Mouse (Mus musculus) cerebellum, postnatal 4 days (tissue): Measurements from ENCODE around the gene Mxi1.
A peak's percentile ranks its signal among the peaks of the same experiment; 100 is the strongest.

Source experiments
- DNase-seq, 2 experiments: peaks; one replicate each; pipeline ENCODE4 v3.0.0; 2022; ENCODE audit warnings: low spot score in 2 of 2, mixed read lengths in 1 of 2

The Mxi1 gene

GRCm38 (mm10) chr19:53322438-53323048 lies 12.2 kb downstream of the Mxi1 start:
- no peak for DNase-seq

- no peak for DNase-seq
Observed at GRCm38 (mm10) chr19:53324866-53325265, 14.5 kb downstream of the Mxi1 start.

GRCm38 (mm10) chr19:53325578-53326295 lies 15.4 kb downstream of the Mxi1 start:
- peak in 1 of 2 experiments; percentile 36 for DNase-seq

- no peak for DNase-seq
Observed at GRCm38 (mm10) chr19:53328116-53328515, 17.8 kb downstream of the Mxi1 start.

GRCm38 (mm10) chr19:53329221-53329991 lies 19.1 kb downstream of the Mxi1 start:
- peak; percentile 86 to 96 for DNase-seq

GRCm38 (mm10) chr19:53329992-53330381 lies 19.7 kb downstream of the Mxi1 start:
- peak; percentile 46 to 61 for DNase-seq

- DNase-seq, result no peak
Observed at GRCm38 (mm10) chr19:53331882-53332500, 21.7 kb downstream of the Mxi1 start.

- no peak for DNase-seq
Observed at GRCm38 (mm10) chr19:53333730-53334129, 23.4 kb downstream of the Mxi1 start.

- no peak for DNase-seq
Observed at GRCm38 (mm10) chr19:53335241-53335640, 24.9 kb downstream of the Mxi1 start.

- no peak for DNase-seq
Observed at GRCm38 (mm10) chr19:53340423-53340822, 30.1 kb downstream of the Mxi1 start.

- no peak for DNase-seq
Observed at GRCm38 (mm10) chr19:53343174-53343881, 33.0 kb downstream of the Mxi1 start.

GRCm38 (mm10) chr19:53344062-53344461 lies 33.7 kb downstream of the Mxi1 start:
- no peak for DNase-seq

- DNase-seq, result no peak
Observed at GRCm38 (mm10) chr19:53345766-53346165, 35.4 kb downstream of the Mxi1 start.

- no peak for DNase-seq
Observed at GRCm38 (mm10) chr19:53353864-53354263, 43.5 kb downstream of the Mxi1 start.

- DNase-seq, result no peak
Observed at GRCm38 (mm10) chr19:53354271-53355000, 44.1 kb downstream of the Mxi1 start.

- DNase-seq, result no peak
Observed at GRCm38 (mm10) chr19:53355065-53355464, 44.7 kb downstream of the Mxi1 start.

GRCm38 (mm10) chr19:53359160-53360033 lies 49.1 kb downstream of the Mxi1 start:
- DNase-seq, result peak; percentile 68 to 88

GRCm38 (mm10) chr19:53360265-53360958 lies 50.1 kb downstream of the Mxi1 start:
- peak in 1 of 2 experiments; percentile 23 for DNase-seq

- DNase-seq, result peak in 1 of 2 experiments; percentile 56
Observed at GRCm38 (mm10) chr19:53362967-53363366, 52.6 kb downstream of the Mxi1 start.
